Mouse (Mus musculus) Patski (cell line): ENCODE results near the gene Olfr323. TPM values are rescaled to one million over a fixed set of nuclear protein-coding genes. Genes with fewer than 3 reads are reported as not detected.

Experiments used
- ATAC-seq: fragments of 100-300 bp; one replicate; pipeline ENCODE4 v1.8.0; 2021
- CTCF ChIA-PET: fragments of 350-600 bp; sonication (Branson Sonifier 250); formaldehyde crosslinking; loops from one replicate; lab custom pipeline; 2022; ENCODE audit warnings: inconsistent platforms; lab: Charles Lee
- POLR2A ChIA-PET: fragments of 350-600 bp; sonication (Branson Sonifier 250); formaldehyde crosslinking; loops from one replicate; lab custom pipeline; 2022; ENCODE audit warnings: antibody characterized with exemption, inconsistent platforms; lab: Charles Lee
- DNase-seq: peaks from one replicate; pipeline ENCODE4 v3.0.0-alpha.2; 2011; ENCODE audit warnings: low read depth, low spot score
- H3K27me3 ChIP-seq: fragments of 371-371 bp; one replicate; pipeline ENCODE4 v1.5.1; 2021
- CTCF ChIP-seq: fragments of 100-300 bp; IDR thresholded peaks from one replicate; pipeline ENCODE4 v1.5.1; 2021
- in situ Hi-C: fragments of 300-500 bp; cut with MboI; formaldehyde crosslinking; loops from 3 replicates; pipeline ENCODE4 v1.11.1; 2018; ENCODE audit warnings: low pct_unique_long_range_greater_than_20kb, mixed read lengths
- polyA plus RNA-seq: library from polyadenylated mRNA; unstranded; gene quantifications from one replicate; pipeline ENCODE4 v1.2.3, GENCODE M21; 2021

Gene Olfr323
- polyA plus RNA-seq, 1 experiment from 2014 or later, result not detected

DNA sequence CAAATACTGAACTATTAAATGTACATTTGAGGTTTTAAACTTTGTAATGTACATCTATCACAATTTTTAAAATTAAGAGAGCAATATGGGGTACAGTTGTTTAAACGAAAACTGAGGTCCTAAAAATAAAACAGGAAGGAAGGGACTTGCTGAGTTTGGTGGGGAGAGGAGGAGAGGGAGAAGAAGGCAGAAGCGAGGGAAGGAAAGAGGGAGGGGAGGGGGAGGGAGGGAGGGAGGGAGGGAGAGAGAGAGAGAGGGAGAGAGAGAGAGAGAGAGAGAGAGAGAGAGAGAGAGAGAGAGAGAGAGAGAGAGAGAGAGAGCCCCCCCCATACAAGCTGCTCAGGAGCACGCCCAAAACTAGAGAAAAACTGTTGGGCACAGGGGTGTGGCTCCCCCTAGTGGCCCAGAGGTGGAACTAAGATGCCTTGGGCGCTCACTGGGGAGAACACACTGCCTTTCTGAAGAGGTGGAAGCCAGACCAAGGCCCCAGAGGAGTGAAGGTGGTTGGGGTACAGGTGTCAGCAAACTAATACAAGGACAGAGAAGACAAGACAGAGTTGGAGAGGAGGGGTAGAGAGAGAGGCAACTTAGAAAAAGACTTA lies 6.2 kb upstream of the Olfr323 start:
- TF ChIP-seq CTCF, result peak; percentile 39
- ATAC-seq (peak; percentile 52), DNase-seq (no peak)
- POLR2A ChIA-PET, result interaction anchor here (1.4 kb wide), 1 partner anchor 13 kb away, joined by 7 read pairs; no protein-coding TSS in a partner anchor
- H3K27me3 ChIP-seq, result no peaks in the 10 kb centered on the region
- CTCF ChIA-PET, result interaction anchor here (1.2 to 2.3 kb wide), 3 partner anchors 8 to 49 kb away, joined by 5 to 7 read pairs (median 5); partner anchors contain the start of gene 2210407C18Rik
- in situ Hi-C loops, result loop anchor here (25.0 kb wide), 1 partner anchor 674 kb away; no protein-coding TSS in a partner anchor

DNA sequence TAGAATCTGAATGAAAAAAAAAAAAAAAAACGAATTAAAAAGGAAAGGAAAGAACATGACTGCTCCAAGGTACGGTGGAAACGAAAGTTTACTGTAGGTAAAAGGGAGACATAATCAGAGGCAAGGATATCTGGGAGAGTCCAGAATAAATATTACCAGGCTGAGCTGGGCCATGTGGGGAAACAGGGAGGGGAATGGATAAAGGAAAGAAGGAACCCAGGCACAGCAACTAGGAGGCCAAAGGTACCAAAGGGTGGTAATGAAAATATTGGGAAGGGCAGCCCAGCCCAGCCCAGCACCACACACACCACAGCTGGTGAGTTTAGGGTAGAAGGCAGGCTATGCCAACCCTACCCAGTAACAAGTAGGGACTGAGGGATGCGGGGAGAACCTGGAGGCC lies 4.6 kb upstream of the Olfr323 start:
- no peak for TF ChIP-seq CTCF
- in situ Hi-C loops, result loop anchor here (5.0 to 25.0 kb wide), 2 partner anchors 233 to 673 kb away; no protein-coding TSS in a partner anchor
- no peaks in the 10 kb centered on the region for H3K27me3 ChIP-seq
- DNase-seq (no peak), ATAC-seq (no peak)
- ChIA-PET CTCF (interaction anchor here (1.2 to 2.3 kb wide), 4 partner anchors 10 to 333 kb away, joined by 3 to 7 read pairs (median 4); partner anchors contain the start of gene 2210407C18Rik), POLR2A (interaction anchor here (1.4 kb wide), 1 partner anchor 11 kb away, joined by 7 read pairs; no protein-coding TSS in a partner anchor)

DNA sequence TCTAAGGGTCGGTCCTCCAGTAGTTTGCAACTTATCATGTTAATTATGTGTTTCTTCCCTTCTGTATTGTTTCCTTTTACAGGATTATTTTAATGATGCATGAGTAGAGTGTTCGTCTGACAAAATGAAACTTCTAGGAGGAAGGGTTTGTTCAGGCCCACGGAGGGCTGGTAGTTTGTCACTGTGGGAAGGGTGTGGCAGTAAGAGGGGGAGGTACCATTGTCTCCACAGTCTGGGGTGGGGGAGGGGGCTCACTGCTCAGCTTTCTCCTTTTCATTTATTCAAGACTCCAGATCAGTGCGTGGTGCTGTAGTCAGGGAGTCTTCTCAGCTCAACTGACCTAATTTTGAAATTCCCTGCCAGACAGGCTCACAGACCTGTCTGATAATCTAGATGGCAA lies 4.2 kb downstream of the Olfr323 start:
- ATAC-seq, result no peak
- peaks cover 13% of the 10 kb centered on the region for H3K27me3 ChIP-seq
- no peak for DNase-seq
- ChIA-PET POLR2A (no interaction called here), CTCF (interaction anchor here (1.6 kb wide), 1 partner anchor 11 kb away, joined by 3 read pairs; the partner anchor contains the start of gene 2210407C18Rik)
- no peak for TF ChIP-seq CTCF
- in situ Hi-C loops, result loop anchor here (25.0 kb wide), 1 partner anchor 664 kb away; no protein-coding TSS in a partner anchor

DNA sequence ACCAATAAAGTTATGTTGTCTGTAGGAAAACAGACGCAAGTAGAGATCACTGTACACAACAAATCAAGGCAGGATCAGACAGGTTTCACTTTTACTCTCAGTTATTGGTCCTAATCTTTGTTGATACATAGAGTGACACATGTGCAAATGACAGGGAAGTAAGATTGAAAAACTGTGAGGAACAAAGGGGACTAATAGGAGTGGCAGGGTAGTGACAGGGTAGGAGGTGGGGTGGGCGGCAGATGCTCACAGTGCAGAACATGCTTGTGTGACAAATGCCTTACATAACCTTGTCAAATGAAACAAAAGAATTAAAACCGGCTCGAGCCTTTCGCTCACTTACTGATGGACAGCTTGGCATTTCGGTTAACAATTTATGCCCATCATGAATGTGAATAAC lies 11.5 kb downstream of the Olfr323 start:
- ATAC-seq (no peak), DNase-seq (no peak)
- TF ChIP-seq CTCF, result no peak
- POLR2A ChIA-PET, result no interaction called here
- in situ Hi-C loops, result no loop called here
- CTCF ChIA-PET, result no interaction called here
- peaks cover 11% of the 10 kb centered on the region for H3K27me3 ChIP-seq

DNA sequence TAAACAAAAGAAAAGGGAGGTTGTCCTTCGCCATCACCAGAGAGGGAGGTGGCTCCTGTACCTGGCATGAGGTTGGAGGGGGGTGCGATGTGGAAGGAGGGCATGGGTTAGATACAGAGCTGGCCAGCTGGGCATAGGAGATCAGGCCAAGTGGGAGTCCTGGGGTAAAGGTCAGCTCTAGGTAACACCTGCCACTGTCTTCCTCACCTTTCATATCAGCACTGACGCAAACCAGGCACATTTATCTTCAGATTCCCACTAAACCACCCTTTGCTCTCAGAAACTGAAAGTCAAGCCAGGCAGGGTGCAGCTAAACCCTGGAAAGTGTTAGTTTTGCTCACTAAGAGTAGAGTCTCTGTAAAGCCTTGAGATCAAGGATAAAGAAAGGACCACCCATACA lies 11.9 kb downstream of the Olfr323 start:
- ATAC-seq, result no peak
- CTCF ChIA-PET, result no interaction called here

DNA sequence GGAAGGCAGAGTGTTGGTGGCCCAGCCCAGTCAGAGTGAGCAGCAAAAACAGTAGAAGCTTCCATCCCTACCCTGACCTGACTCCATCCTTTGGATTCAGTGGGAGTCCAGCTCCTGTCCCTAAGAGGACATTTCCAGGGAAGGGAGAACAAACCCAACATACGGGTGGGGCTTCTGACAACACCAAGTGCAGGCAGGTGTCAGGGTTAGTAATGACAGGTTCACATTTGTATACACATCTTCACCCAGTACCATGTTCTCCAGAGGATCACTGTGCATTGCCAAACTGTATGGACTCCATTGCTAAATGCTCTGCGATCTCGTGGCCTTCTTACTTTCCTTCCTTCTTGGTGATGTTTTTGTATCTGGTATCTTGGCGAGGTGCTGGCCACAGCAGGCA lies 14.3 kb downstream of the Olfr323 start, which contains the start of gene 2210407C18Rik:
Gene 2210407C18Rik, minus strand, starts transcription at position 101 of the 400 bp plus-strand sequence.
- no peak for TF ChIP-seq CTCF
- ChIA-PET CTCF (interaction anchor here (1.3 to 3.1 kb wide), 3 partner anchors 11 to 28 kb away, joined by 3 to 8 read pairs (median 7); no protein-coding TSS in a partner anchor), POLR2A (no interaction called here)
- H3K27me3 ChIP-seq, result peaks cover 2% of the 10 kb centered on the region
- in situ Hi-C loops, result no loop called here
- DNase-seq (no peak), ATAC-seq (no peak)

More for the DNA sequence above, 11.9 kb downstream of the Olfr323 start:
- in situ Hi-C loops, result no loop called here
- POLR2A ChIA-PET, result no interaction called here
- no peak for DNase-seq
- no peak for TF ChIP-seq CTCF
- H3K27me3 ChIP-seq, result peaks cover 11% of the 10 kb centered on the region

DNA sequence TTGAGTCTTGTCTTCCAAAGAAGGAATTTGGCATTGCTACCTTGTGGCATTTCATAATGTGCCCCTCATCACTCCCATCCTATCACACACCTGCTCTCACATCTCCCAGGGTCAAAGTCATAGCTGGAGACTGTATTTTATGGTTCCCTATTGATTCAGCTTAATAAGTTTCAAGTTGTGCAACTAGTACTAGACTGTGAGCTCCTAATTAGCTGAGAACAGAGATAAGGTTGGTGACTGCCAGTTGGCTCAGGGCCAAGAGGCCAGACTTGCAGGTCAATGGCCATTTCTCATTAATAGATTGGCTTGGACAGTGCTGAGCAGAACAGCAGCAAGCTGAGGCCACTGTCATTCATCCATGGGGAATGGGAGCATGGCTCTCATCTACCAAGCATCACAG lies 15.8 kb downstream of the Olfr323 start:
- POLR2A ChIA-PET, result no interaction called here
- in situ Hi-C loops, result no loop called here

DNA sequence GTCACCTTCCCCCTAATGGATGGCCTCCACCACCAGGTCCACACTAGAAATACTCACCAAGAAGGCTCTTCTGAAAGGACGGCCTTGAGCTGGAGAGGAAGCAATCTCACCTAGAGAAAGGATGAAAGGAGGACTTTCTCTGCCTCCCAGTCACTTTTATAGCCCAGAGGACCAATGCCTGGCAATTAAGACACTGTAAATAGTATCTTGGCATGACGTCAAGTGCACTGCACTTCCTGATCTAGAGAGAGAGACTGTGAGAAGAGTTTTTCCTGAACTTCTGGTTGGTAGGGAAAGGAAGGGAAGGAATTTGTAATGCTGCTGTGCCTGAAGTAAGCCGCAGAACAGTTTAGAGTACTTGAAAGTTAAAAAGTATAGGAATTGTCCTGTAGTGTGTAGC lies 16.9 kb downstream of the Olfr323 start:
- POLR2A ChIA-PET, result no interaction called here
- DNase-seq, result no peak
- in situ Hi-C loops, result no loop called here
- no peak for ATAC-seq
- CTCF ChIA-PET, result interaction anchor here (3.1 kb wide), 1 partner anchor 26 kb away, joined by 8 read pairs; no protein-coding TSS in a partner anchor
- peaks cover 2% of the 10 kb centered on the region for H3K27me3 ChIP-seq
- no peak for TF ChIP-seq CTCF

More for the DNA sequence above, 15.8 kb downstream of the Olfr323 start:
- H3K27me3 ChIP-seq, result peaks cover 2% of the 10 kb centered on the region
- TF ChIP-seq CTCF, result no peak
- ATAC-seq, result no peak
- CTCF ChIA-PET, result interaction anchor here (1.3 to 3.1 kb wide), 3 partner anchors 12 to 27 kb away, joined by 3 to 8 read pairs (median 7); no protein-coding TSS in a partner anchor
- no peak for DNase-seq

DNA sequence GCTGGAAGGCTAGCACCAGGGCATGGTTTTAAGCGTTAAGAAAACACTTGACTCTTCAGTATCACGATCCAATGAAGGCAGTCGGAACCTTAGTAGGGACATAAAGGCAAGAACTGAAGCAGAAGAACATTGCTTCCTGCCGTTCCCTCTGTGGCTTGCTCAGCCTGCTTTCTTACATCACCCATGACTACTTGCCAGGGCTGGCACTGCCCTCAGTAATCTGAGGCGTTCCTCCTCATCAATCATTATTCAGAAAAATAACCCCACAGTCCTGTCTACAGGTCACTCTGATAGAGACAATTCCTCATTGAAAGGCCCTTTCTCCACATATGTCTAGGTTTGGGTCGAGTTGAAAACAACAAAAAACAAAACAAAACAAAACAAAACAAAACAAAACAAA lies 23.3 kb downstream of the Olfr323 start:
- ChIA-PET POLR2A (no interaction called here), CTCF (no interaction called here)
- no peak for ATAC-seq
- no peak for TF ChIP-seq CTCF
- H3K27me3 ChIP-seq, result no peaks in the 10 kb centered on the region
- in situ Hi-C loops, result no loop called here
- DNase-seq, result no peak

DNA sequence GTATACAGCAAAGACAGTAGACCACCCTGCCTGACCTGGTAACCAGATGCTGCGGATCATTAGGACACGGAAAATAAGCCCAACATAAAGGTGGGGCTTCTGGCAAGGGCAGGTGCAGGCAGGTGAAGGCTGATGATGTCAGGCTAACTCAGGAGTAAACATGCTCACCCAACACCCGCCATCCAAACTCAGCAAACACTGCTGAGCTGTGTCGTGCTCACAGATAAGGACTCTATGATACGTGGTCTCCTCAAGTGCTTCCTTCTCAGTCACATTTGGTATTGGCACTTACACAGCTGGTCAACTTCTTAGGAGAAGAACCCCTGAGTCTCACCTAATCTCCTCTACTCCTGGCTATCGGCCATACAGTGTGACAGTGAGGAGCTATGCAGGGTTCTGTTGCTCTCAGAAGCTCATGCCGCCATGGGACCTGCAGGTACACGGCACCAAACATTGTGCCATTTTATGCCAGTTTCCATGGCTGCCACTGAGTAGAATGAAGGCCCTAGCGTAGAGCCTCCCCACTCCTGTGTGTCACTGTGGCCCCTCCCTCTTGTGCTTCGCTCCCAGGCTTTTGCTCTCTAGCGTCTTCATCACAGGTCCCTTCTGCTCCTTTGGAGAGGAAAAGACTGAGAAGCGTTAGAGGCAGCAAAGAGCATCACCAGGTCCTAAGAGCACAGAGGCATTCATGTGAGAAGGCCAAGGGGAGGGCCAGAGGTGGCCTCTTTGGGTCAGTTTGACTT lies 24.0 kb downstream of the Olfr323 start:
- ChIA-PET CTCF (no interaction called here), POLR2A (no interaction called here)
- ATAC-seq (no peak), DNase-seq (no peak)
- TF ChIP-seq CTCF, result no peak
- in situ Hi-C loops, result no loop called here
- H3K27me3 ChIP-seq, result no peaks in the 10 kb centered on the region

DNA sequence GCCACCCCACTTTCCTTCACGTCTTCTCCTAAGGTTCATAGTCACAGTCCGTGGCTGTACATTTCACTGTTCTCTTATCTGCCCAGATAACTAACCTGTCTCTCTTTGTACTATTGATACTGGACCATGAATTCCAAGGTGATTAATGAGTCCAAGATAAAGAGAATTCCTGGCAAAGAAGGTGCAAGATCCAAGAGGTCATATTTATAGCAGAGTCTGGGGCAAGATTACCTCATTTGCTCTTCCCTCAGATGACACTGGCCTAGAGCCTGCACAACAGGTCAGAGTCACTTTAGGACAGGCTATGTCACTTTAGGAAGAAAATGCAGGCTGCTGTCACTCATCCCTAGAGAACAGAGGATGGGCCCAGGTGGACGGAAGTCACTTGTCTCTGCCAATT lies 25.1 kb downstream of the Olfr323 start:
- in situ Hi-C loops, result no loop called here
- ChIA-PET CTCF (no interaction called here), POLR2A (no interaction called here)
- ATAC-seq, result no peak
- no peak for DNase-seq
- H3K27me3 ChIP-seq, result no peaks in the 10 kb centered on the region
- TF ChIP-seq CTCF, result no peak
